Mouse (Mus musculus) cerebellum, adult 18-20 months (tissue): Measurements from ENCODE around the gene Eef1akmt2.

Source experiments
- DNase-seq, 2 experiments: peaks; one replicate each; pipeline ENCODE4 v3.0.0; 2021

Eef1akmt2 gene

GRCm38 (mm10) chr7:132787022-132787421 is 65.5 kb downstream of the Eef1akmt2 start:
- DNase-seq: no peak

GRCm38 (mm10) chr7:132786522-132786921 is 66.0 kb downstream of the Eef1akmt2 start:
- DNase-seq: peak in 1 of 2 experiments; percentile 49

- no peak for DNase-seq
Measured at GRCm38 (mm10) chr7:132786011-132786410, 66.5 kb downstream of the Eef1akmt2 start.

- no peak for DNase-seq
Measured at GRCm38 (mm10) chr7:132784101-132784500, 68.4 kb downstream of the Eef1akmt2 start.

GRCm38 (mm10) chr7:132781850-132782249 is 70.6 kb downstream of the Eef1akmt2 start:
- peak; percentile 58 to 59 for DNase-seq

- no peak for DNase-seq
Measured at GRCm38 (mm10) chr7:132781130-132781814, 71.2 kb downstream of the Eef1akmt2 start.

GRCm38 (mm10) chr7:132780611-132781010 is 71.9 kb downstream of the Eef1akmt2 start:
- DNase-seq: peak; percentile 53 to 57

- no peak for DNase-seq
Measured at GRCm38 (mm10) chr7:132778630-132779029, 73.8 kb downstream of the Eef1akmt2 start.

GRCm38 (mm10) chr7:132777728-132778453 is 74.6 kb downstream of the Eef1akmt2 start:
- no peak for DNase-seq
